Mouse (Mus musculus) forelimb bud, embryonic 11.5 days (tissue): ENCODE measurements at regions not wholly inside any gene's neighbourhood (a gene's known extent, or its start where the extent isn't known, plus 50 kb on each side); places are given as distances from the start of the nearest gene placed in this dataset.
A peak's percentile ranks its signal among the peaks of the same experiment; 100 is the strongest.

Source experiments
- DNase-seq: peaks from one replicate; pipeline ENCODE4 v3.0.0-alpha.2; 2012; ENCODE audit warnings: low read depth, low spot score

- DNase-seq = no peak
These were observed 1059.1 kb downstream of the Diaph2 start for GRCm38 (mm10) chrX:130808530-130809235.

GRCm38 (mm10) chrX:130818916-130819315 lies 1069.4 kb downstream of the Diaph2 start:
- no peak for DNase-seq

GRCm38 (mm10) chrX:130819707-130820106 lies 1070.2 kb downstream of the Diaph2 start:
- no peak for DNase-seq

GRCm38 (mm10) chrX:130820168-130820567 lies 1070.6 kb downstream of the Diaph2 start:
- no peak for DNase-seq

- no peak for DNase-seq
These were observed 1074.4 kb downstream of the Diaph2 start for GRCm38 (mm10) chrX:130823943-130824342.

- DNase-seq = no peak
These were observed 1086.3 kb downstream of the Diaph2 start for GRCm38 (mm10) chrX:130835835-130836234.

- DNase-seq = no peak
These were observed 1093.6 kb downstream of the Diaph2 start for GRCm38 (mm10) chrX:130843141-130843540.

- DNase-seq = no peak
These were observed 1117.0 kb downstream of the Diaph2 start for GRCm38 (mm10) chrX:130866506-130866905.

GRCm38 (mm10) chrX:130874157-130874556 lies 1124.6 kb downstream of the Diaph2 start:
- no peak for DNase-seq

GRCm38 (mm10) chrX:130875289-130875688 lies 1125.7 kb downstream of the Diaph2 start:
- DNase-seq = peak; percentile 1

GRCm38 (mm10) chrX:130876120-130876519 lies 1126.6 kb downstream of the Diaph2 start:
- DNase-seq = no peak
